Mouse (Mus musculus) layer of hippocampus, postnatal 10 days (tissue): ENCODE data around the gene L3hypdh. TPM values are rescaled to one million over a fixed set of nuclear protein-coding genes. Genes with fewer than 3 reads are reported as not detected.
"Not testable (repeated sequence)": the region's sequence is repeated elsewhere in the genome, so short reads cannot be mapped to it uniquely, and the experiment has no call there.

Source experiments
- DNase-seq, 2 experiments: peaks; one replicate each; pipeline ENCODE4 v3.0.0; 2021; ENCODE audit warnings: low spot score in 2 of 2
- microRNA-seq, 2 experiments: library from miRNA; unstranded; fragments of <30 nt; microRNA quantifications; one replicate each; pipeline ENCODE4 v1.2.0; 2021
- total RNA-seq, 2 experiments: library from RNA; stranded (reverse); gene quantifications; 2 replicates each; pipeline ENCODE4 v1.2.3; 2021

The L3hypdh gene
- total RNA-seq, 2 experiments from 2014 or later, result 5.0 to 5.4 TPM

- DNase-seq, result no peak
Measured at GRCm38 (mm10) chr12:72053851-72054250, 31.4 kb downstream of the L3hypdh start.

GRCm38 (mm10) chr12:72053303-72053702 lies 31.9 kb downstream of the L3hypdh start:
- DNase-seq, result no peak

- DNase-seq, result no peak
Measured at GRCm38 (mm10) chr12:72052571-72052970, 32.7 kb downstream of the L3hypdh start.

GRCm38 (mm10) chr12:72050821-72051220 lies 34.4 kb downstream of the L3hypdh start:
- no peak for DNase-seq

- not testable (repeated sequence) for DNase-seq
Measured at GRCm38 (mm10) chr12:72050156-72050555, 35.1 kb downstream of the L3hypdh start.

GRCm38 (mm10) chr12:72047513-72047912 lies 37.7 kb downstream of the L3hypdh start:
- DNase-seq, result no peak

GRCm38 (mm10) chr12:72041238-72041637 lies 44.0 kb downstream of the L3hypdh start:
- no peak for DNase-seq

GRCm38 (mm10) chr12:72039501-72039900 lies 45.7 kb downstream of the L3hypdh start:
- no peak for DNase-seq

- DNase-seq, result no peak
Measured at GRCm38 (mm10) chr12:72038866-72039265, 46.4 kb downstream of the L3hypdh start.

GRCm38 (mm10) chr12:72037049-72037448 lies 48.2 kb downstream of the L3hypdh start:
- DNase-seq, result no peak

GRCm38 (mm10) chr12:72036097-72036661 lies 49.1 kb downstream of the L3hypdh start:
- no peak for DNase-seq

GRCm38 (mm10) chr12:72031794-72032193 lies 53.4 kb downstream of the L3hypdh start:
- no peak for DNase-seq

GRCm38 (mm10) chr12:72031171-72031570 lies 54.1 kb downstream of the L3hypdh start:
- no peak for DNase-seq

GRCm38 (mm10) chr12:72025275-72025795 lies 59.9 kb downstream of the L3hypdh start:
- no peak for DNase-seq

GRCm38 (mm10) chr12:72023572-72023971 lies 61.7 kb downstream of the L3hypdh start:
- no peak for DNase-seq

Small RNA genes lying within 50 kb of the gene (microRNA-seq; reads per million reads assigned to microRNA genes)
- gene Gm24466, result 0 reads per million in 2 experiments

Other genes with a start within 250 kb of the L3hypdh start
- gene Gpr135, start 14.3 kb downstream of the L3hypdh start, total RNA-seq, result 10 to 100 TPM; 13.8 to 14.6 TPM
- gene Jkamp, start 150 bp upstream of the L3hypdh start, total RNA-seq, result 10 to 100 TPM; 48.3 to 51.2 TPM
- gene Ccdc175, start 99.6 kb upstream of the L3hypdh start, total RNA-seq, result not detected